In the genomic region with DNA sequence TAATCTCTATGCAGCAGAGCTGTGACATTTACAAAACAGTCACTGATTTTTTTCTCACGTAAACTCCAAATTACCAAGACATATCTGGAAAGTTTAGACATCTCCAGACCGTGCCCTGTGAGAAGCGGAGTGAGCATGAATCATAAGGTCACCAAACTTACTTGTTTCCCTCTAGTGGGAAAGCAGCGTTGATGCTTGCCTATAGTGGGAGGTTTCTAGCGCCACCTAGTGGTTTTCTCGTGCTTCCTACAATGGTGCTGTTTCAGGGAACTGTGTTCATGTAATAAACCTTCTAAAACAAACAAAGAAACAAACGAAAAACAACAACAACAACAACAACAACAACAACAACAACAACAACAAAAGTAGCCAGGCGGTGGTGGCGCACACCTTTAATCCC, we compare ENCODE assay signal across 9 mouse cellular contexts. TPM values are rescaled to one million over a fixed set of nuclear protein-coding genes. Genes with fewer than 3 reads are reported as not detected.
DNase-seq lines count a peak whose midpoint lies in the region; ATAC-seq lines count a peak whose summit lies in the region.
"Had no signal": no experiment of that assay in that cellular context is flagged by ENCODE, and none has a peak within 500 bp of the region (broad histone marks: within the 10 kb centered on the region; RNA-seq: fewer than 3 reads in every experiment).

No protein-coding gene starts in this region.

- H3K27me3 ChIP-seq in liver, embryonic 12.5 days (replicated peaks): peaks cover 5% of the 10 kb centered on the region; the same call in 1 of the 2 replicates
- H3K27me3 ChIP-seq in midbrain, embryonic 16.5 days (ENCODE audit: control insufficient read depth, insufficient read depth, low read depth, low read length): no peaks in the 10 kb centered on the region
- H3K27me3 ChIP-seq in splenic B cell, adult 2 months (ENCODE audit: control insufficient read depth, insufficient read depth, low read length, poor library complexity, severe bottlenecking): no peaks in the 10 kb centered on the region; the same call in 1 of the 2 replicates

- no peaks in the 10 kb centered on the region for H3K36me3 ChIP-seq in liver, embryonic 12.5 days
- H3K36me3 ChIP-seq in midbrain, embryonic 16.5 days (ENCODE audit: control insufficient read depth, insufficient read depth, low read length): no peaks in the 10 kb centered on the region
- no peaks in the 10 kb centered on the region for H3K36me3 ChIP-seq in splenic B cell, adult 2 months (ENCODE audit: control insufficient read depth, insufficient read depth, low read length, poor library complexity, severe bottlenecking)

- H3K9me3 ChIP-seq in liver, embryonic 12.5 days (replicated peaks): no peaks in the 10 kb centered on the region
- no peaks in the 10 kb centered on the region for H3K9me3 ChIP-seq in midbrain, embryonic 16.5 days (replicated peaks; ENCODE audit: control insufficient read depth, low read length, poor library complexity, severe bottlenecking)

- H3K4me3 ChIP-seq in liver, embryonic 12.5 days: no peak overlapping the region
- no peak overlapping the region for H3K4me3 ChIP-seq in midbrain, embryonic 16.5 days (ENCODE audit: low read depth, low read length)

- intact Hi-C loops in left cerebral cortex, postnatal 36 days (cut with DNase I): loop anchor here (5.0 kb wide), 1 partner anchor 293 kb away; no protein-coding TSS in a partner anchor

- DNase-seq in liver: peak; percentile 60
- DNase-seq in cerebellum, postnatal 14 days: peak; percentile 75 to 80
- peak; percentile 73 for DNase-seq in gastrocnemius, adult 18-20 months (ENCODE audit: low spot score)
- peak; percentile 30 for DNase-seq in kidney, adult 11 months
- peak; percentile 21 to 41 for DNase-seq in left cerebral cortex, postnatal 36 days (ENCODE audit: low spot score in 2 of 2)
- DNase-seq in splenic B cell, adult 2 months (ENCODE audit: low read depth, low spot score): peak; percentile 88

- no peak overlapping the region for H3K4me2 ChIP-seq in liver, embryonic 12.5 days
- H3K4me2 ChIP-seq in midbrain, embryonic 16.5 days (ENCODE audit: low read length): no peak overlapping the region

- no peak for ATAC-seq in liver, embryonic 12.5 days
- ATAC-seq in midbrain, embryonic 16.5 days: peak; percentile 76

- no peak overlapping the region for H3K9ac ChIP-seq in liver, embryonic 12.5 days
- H3K9ac ChIP-seq in midbrain, embryonic 16.5 days (ENCODE audit: low read depth, low read length): no peak overlapping the region

- no peaks in the 10 kb centered on the region for H3K4me1 ChIP-seq in liver, embryonic 12.5 days
- H3K4me1 ChIP-seq in midbrain, embryonic 16.5 days (ENCODE audit: control insufficient read depth, insufficient read depth, low read length): no peaks in the 10 kb centered on the region

- H3K27ac ChIP-seq in liver, embryonic 12.5 days: no peak overlapping the region
- H3K27ac ChIP-seq in midbrain, embryonic 16.5 days (ENCODE audit: low read length): no peak overlapping the region

- WGBS in liver, embryonic 12.5 days (ENCODE audit: insufficient replicate concordance): 8% methylated on average over 9 of the region's 9 CpGs
- 13% methylated on average over 9 of the region's 9 CpGs for WGBS in midbrain, embryonic 16.5 days

RNA-seq across cellular contexts. Expression of a gene that starts 22.4 kb away (rescaled TPM):
- not detected in 2 replicates for polyA plus RNA-seq in liver, embryonic 12.5 days (2016; fragmentation: Nextera tagmentation; extraction: Ambion mirVana)
- under 1 TPM in 1 of 2 experiments, not detected in 1; 0.37 TPM for total RNA-seq in gastrocnemius, adult 18-20 months (2021)
- total RNA-seq in left cerebral cortex, postnatal 36 days (2021): not detected
- polyA plus RNA-seq in midbrain, embryonic 16.5 days (2015; fragmentation: Nextera tagmentation; extraction: Ambion mirVana): not detected in 2 replicates

RNA-seq across cellular contexts. Expression of a gene that starts 40.8 kb away (rescaled TPM):
- polyA plus RNA-seq in liver, embryonic 12.5 days (2016; fragmentation: Nextera tagmentation; extraction: Ambion mirVana): not detected in 2 replicates
- total RNA-seq in gastrocnemius, adult 18-20 months (2021): not detected
- not detected for total RNA-seq in left cerebral cortex, postnatal 36 days (2021)
- not detected in 2 replicates for polyA plus RNA-seq in midbrain, embryonic 16.5 days (2015; fragmentation: Nextera tagmentation; extraction: Ambion mirVana)
- total RNA-seq: adrenal gland, postnatal 36 days had no signal

RNA-seq across cellular contexts. Expression of a gene that starts 53.1 kb away (rescaled TPM):
- not detected in 2 replicates for polyA plus RNA-seq in liver, embryonic 12.5 days (2016; fragmentation: Nextera tagmentation; extraction: Ambion mirVana)
- total RNA-seq in gastrocnemius, adult 18-20 months (2021): not detected
- not detected for total RNA-seq in left cerebral cortex, postnatal 36 days (2021)
- 0.33 TPM in 1 of 2 replicates, not detected in the other for polyA plus RNA-seq in midbrain, embryonic 16.5 days (2015; fragmentation: Nextera tagmentation; extraction: Ambion mirVana)
- total RNA-seq: adrenal gland, postnatal 36 days had no signal

RNA-seq across cellular contexts. Expression of a gene that starts 53.5 kb away (rescaled TPM):
- 3.1 and 3.8 TPM in 2 replicates for polyA plus RNA-seq in liver, embryonic 12.5 days (2016; fragmentation: Nextera tagmentation; extraction: Ambion mirVana)
- 1 to 10 TPM; 8.5 to 9.3 TPM for total RNA-seq in gastrocnemius, adult 18-20 months (2021)
- total RNA-seq in left cerebral cortex, postnatal 36 days (2021): 10 to 100 TPM; 34.6 to 40.4 TPM
- polyA plus RNA-seq in midbrain, embryonic 16.5 days (2015; fragmentation: Nextera tagmentation; extraction: Ambion mirVana): 10.4 and 12.8 TPM in 2 replicates

Comparison
In these comparisons a context has a peak if more than half of its experiments do, and no peak if none do; other contexts are left out.
1. DNase-seq: peak in every context shown above with its lines; median percentile 88 in splenic B cell, adult 2 months; 78 in cerebellum, postnatal 14 days; 73 in gastrocnemius, adult 18-20 months; 60 in liver; 31 in left cerebral cortex, postnatal 36 days; 30 in kidney, adult 11 months.